Mouse (Mus musculus) stomach, postnatal 0 days (tissue): ENCODE measurements around the gene Nodal.

Experiments used
- CTCF ChIP-seq: IDR thresholded peaks from 2 replicates; pipeline ENCODE4 v1.5.1; 2016; ENCODE audit warnings: antibody characterized with exemption, low read depth, mild to moderate bottlenecking, moderate library complexity
- EP300 ChIP-seq: optimal IDR thresholded peaks from 2 replicates; pipeline ENCODE3; 2016; ENCODE audit warnings: antibody characterized with exemption

DNA sequence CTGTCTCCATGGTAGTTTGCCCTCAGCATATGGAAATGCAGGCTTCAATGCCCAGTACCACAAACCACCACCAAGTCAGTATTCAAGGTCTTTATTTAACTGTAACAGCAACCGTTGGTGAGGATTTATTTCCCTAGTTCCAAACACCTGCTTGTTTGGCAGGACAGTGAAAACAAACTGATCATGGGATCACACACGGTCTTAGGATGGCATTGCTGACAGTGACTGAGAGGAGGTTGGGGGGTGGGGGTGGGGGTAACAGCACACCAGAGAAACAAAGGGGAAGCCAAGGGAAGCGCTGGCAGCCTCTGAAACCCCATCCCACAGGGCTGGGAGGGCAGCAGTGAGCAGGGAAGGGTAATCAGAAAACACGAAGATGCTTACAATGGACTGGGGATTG is 10.6 kb downstream of the Nodal start:
- TF ChIP-seq CTCF (no peak), EP300 (no peak)
